Mouse (Mus musculus): ENCODE data around the gene Aebp1.
A peak's percentile ranks its signal among the peaks of the same experiment; 100 is the strongest.

GRCm38 (mm10) chr11:5901950-5902349, 40.2 kb downstream of the Aebp1 start:
- TF ChIP-seq POLR2A (IDR thresholded peaks at IDR 0.05; ENCODE audit: borderline replicate concordance, extremely low read depth, insufficient read depth, insufficient read length, poor library complexity, severe bottlenecking), result peak; percentile 56; the same call in 1 of the 2 replicates
- TF ChIP-seq CTCF (IDR thresholded peaks at IDR 0.05; ENCODE audit: borderline replicate concordance, extremely low read depth, insufficient read depth, insufficient read length), result no peak
